Mouse (Mus musculus): Measurements from ENCODE around the gene Bcl11b. TPM values are rescaled to one million over a fixed set of nuclear protein-coding genes. Genes with fewer than 3 reads are reported as not detected.

The Bcl11b gene
- total and polyA plus RNA-seq, 2 experiments from 2014 or later = 18.9 to 56.8 TPM

DNA sequence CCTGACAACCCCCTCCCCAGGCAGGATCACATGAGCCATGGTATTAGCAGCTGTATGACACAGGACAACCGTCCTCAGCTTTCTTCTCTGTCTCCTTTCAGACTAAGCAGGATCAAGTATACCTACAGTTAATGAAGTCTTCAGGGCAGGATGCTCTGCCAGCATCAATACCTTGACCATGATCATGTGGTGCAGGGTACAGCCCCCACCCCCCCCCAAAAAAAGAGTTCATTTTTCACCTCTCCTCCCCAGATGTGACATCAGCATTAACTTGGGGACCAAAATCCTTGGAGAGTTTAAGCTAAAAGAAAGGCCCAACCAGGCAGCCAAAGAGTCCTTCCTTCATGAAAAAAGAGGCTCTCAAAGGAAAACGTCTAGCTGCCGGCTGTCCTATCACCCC, 6.2 kb downstream of the Bcl11b start:
- Histone ChIP-seq H3K36me3 (ENCODE audit: insufficient read depth, low read length) (no peaks in the 10 kb centered on the region), H3K4me2 (ENCODE audit: low read depth, low read length, poor library complexity, severe bottlenecking) (peak overlapping the region; percentile 95), H3K27ac (ENCODE audit: low read depth, low read length) (peak overlapping the region; percentile 27; the same call in 1 of the 2 replicates), H3K9ac (replicated peaks; ENCODE audit: low read length, poor library complexity, severe bottlenecking) (0 out of 2 replicates have a peak overlapping the region, but pooled peaks have one; percentile 33), H3K4me1 (ENCODE audit: insufficient read depth, low read length) (peaks cover 6% of the 10 kb centered on the region; the same call in 1 of the 2 replicates), H3K4me3 (ENCODE audit: low read depth, low read length) (peak overlapping the region; percentile 81; the same call in 1 of the 2 replicates), H3K9me3 (ENCODE audit: low read length) (no peaks in the 10 kb centered on the region), H3K27me3 (ENCODE audit: insufficient read depth, low read length) (0 out of 2 replicates have a peak, but pooled peaks cover 3% of the 10 kb centered on the region)
- 30% methylated on average over 3 of the region's 3 CpGs for WGBS
- ATAC-seq (ENCODE audit: low FRiP score) = no peak
- DNase-seq (ENCODE audit: low spot score) = no peak
- no peak for TF ChIP-seq CTCF (IDR thresholded peaks at IDR 0.05)

DNA sequence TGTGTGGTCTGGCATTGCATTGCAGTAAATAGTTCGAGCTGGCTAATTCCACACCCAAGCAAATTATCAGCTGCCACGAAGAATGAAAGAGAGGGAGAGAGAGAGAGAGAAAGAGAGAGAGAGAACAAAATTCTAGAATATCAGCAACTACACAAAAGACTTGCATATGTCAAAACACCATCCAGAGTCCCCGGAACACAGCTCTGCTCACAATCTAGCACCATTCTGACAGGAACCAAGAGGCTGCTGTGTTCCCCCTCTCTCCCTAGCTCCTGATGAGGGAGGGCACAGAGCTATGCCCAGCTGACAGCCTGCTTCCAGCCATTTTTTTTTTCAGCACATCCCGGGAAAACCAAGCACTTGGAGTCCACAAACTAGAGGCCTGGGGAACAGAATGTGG, 6.6 kb downstream of the Bcl11b start:
- Histone ChIP-seq H3K36me3 (ENCODE audit: insufficient read depth, low read length) (no peaks in the 10 kb centered on the region), H3K9ac (replicated peaks; ENCODE audit: low read length, poor library complexity, severe bottlenecking) (0 out of 2 replicates have a peak overlapping the region, but pooled peaks have one; percentile 33), H3K9me3 (ENCODE audit: low read length) (no peaks in the 10 kb centered on the region), H3K4me1 (ENCODE audit: insufficient read depth, low read length) (peaks cover 6% of the 10 kb centered on the region; the same call in 1 of the 2 replicates), H3K27ac (ENCODE audit: low read depth, low read length) (peak overlapping the region; percentile 27; the same call in 1 of the 2 replicates), H3K4me3 (ENCODE audit: low read depth, low read length) (peak overlapping the region; percentile 81; the same call in 1 of the 2 replicates), H3K27me3 (ENCODE audit: insufficient read depth, low read length) (0 out of 2 replicates have a peak, but pooled peaks cover 3% of the 10 kb centered on the region), H3K4me2 (ENCODE audit: low read depth, low read length, poor library complexity, severe bottlenecking) (peak overlapping the region; percentile 95)
- 42% methylated on average over 4 of the region's 4 CpGs for WGBS
- no peak for TF ChIP-seq CTCF (IDR thresholded peaks at IDR 0.05)
- ATAC-seq (ENCODE audit: low FRiP score) (no peak), DNase-seq (ENCODE audit: low spot score) (no peak)

DNA sequence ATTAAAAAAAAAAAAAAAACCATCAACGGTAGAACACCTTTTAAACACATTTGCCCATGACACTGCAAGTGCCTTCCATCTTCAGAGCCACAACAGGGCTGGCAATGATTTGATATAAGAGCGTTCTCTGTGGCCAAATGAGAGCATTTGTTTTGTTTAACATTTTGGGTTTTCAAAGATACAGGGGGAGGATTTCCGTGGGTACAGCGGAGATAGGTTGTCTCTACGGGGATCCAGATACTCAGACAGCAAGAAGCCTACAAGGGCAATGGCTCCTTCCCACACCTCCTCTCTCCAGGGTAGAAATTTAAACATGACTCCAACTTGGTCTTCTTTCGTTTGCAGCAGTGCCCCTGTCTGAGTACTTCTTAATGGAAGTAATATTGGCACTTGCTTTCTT, 7.2 kb downstream of the Bcl11b start:
- Histone ChIP-seq H3K27ac (ENCODE audit: low read depth, low read length) (no peak overlapping the region), H3K36me3 (ENCODE audit: insufficient read depth, low read length) (no peaks in the 10 kb centered on the region), H3K4me2 (ENCODE audit: low read depth, low read length, poor library complexity, severe bottlenecking) (peak overlapping the region; percentile 95; the same call in 1 of the 2 replicates), H3K9me3 (ENCODE audit: low read length) (no peaks in the 10 kb centered on the region), H3K4me3 (ENCODE audit: low read depth, low read length) (no peak overlapping the region), H3K4me1 (ENCODE audit: insufficient read depth, low read length) (peaks cover 6% of the 10 kb centered on the region; the same call in 1 of the 2 replicates), H3K27me3 (ENCODE audit: insufficient read depth, low read length) (0 out of 2 replicates have a peak, but pooled peaks cover 3% of the 10 kb centered on the region), H3K9ac (replicated peaks; ENCODE audit: low read length, poor library complexity, severe bottlenecking) (no peak overlapping the region)
- ATAC-seq (ENCODE audit: low FRiP score) = no peak
- no peak for DNase-seq (ENCODE audit: low spot score)
- 69% methylated on average over 6 of the region's 6 CpGs for WGBS
- no peak for TF ChIP-seq CTCF (IDR thresholded peaks at IDR 0.05)

DNA sequence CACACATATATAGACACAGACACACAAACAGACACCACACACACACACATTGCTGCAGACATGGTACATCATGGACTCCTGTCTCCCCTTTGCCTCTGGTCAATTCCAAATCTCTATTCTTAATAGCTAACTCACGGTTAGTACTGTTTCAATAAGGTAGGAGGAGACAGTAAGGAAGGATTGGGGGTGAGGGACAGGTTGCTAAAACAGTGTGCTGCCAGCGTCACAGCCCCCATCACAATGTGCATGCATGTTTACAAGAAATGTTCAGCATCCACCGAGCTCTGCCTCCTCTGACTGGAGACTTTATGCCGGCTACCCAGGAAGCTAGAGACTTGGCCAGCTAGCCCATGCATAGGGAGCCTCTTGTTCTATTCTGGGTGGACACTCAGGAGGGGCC, 9.0 kb downstream of the Bcl11b start:
- no peak for TF ChIP-seq CTCF (IDR thresholded peaks at IDR 0.05)
- no peak for DNase-seq (ENCODE audit: low spot score)
- Histone ChIP-seq H3K9me3 (ENCODE audit: low read length) (no peaks in the 10 kb centered on the region), H3K27ac (ENCODE audit: low read depth, low read length) (no peak overlapping the region; the same call in 1 of the 2 replicates), H3K4me1 (ENCODE audit: insufficient read depth, low read length) (peaks cover 9% of the 10 kb centered on the region; the same call in 1 of the 2 replicates), H3K9ac (replicated peaks; ENCODE audit: low read length, poor library complexity, severe bottlenecking) (no peak overlapping the region; the same call in 1 of the 2 replicates), H3K4me3 (ENCODE audit: low read depth, low read length) (peak overlapping the region; percentile 10; the same call in 1 of the 2 replicates), H3K27me3 (ENCODE audit: insufficient read depth, low read length) (no peaks in the 10 kb centered on the region), H3K4me2 (ENCODE audit: low read depth, low read length, poor library complexity, severe bottlenecking) (peak overlapping the region; percentile 33), H3K36me3 (ENCODE audit: insufficient read depth, low read length) (no peaks in the 10 kb centered on the region)
- ATAC-seq (ENCODE audit: low FRiP score) = no peak
- WGBS = 43% methylated on average over 4 of the region's 4 CpGs

DNA sequence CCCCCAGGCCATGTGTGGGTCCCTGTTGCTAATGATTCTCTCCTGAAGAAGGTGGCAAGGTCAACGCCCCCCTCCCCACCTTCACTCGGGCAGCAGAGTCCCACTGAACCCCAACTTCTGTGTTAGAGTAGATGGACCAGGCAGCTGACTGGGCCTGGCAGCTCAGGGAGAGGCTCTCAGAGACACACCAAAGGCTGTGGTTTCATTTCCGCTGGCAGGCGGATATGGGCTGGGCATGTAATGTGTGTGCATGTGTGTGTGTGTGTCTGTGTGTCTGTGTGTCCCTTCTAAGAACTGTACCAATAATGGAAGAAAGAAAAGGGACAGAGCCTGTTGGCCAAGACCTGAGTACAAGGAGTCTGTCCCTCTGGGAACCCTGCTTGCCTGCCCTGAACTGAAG, 10.4 kb downstream of the Bcl11b start:
- no peak for TF ChIP-seq CTCF (IDR thresholded peaks at IDR 0.05)
- Histone ChIP-seq H3K36me3 (ENCODE audit: insufficient read depth, low read length) (no peaks in the 10 kb centered on the region), H3K9me3 (ENCODE audit: low read length) (no peaks in the 10 kb centered on the region), H3K4me3 (ENCODE audit: low read depth, low read length) (no peak overlapping the region), H3K4me2 (ENCODE audit: low read depth, low read length, poor library complexity, severe bottlenecking) (peak overlapping the region; percentile 15), H3K4me1 (ENCODE audit: insufficient read depth, low read length) (peaks cover 9% of the 10 kb centered on the region; the same call in 1 of the 2 replicates), H3K27me3 (ENCODE audit: insufficient read depth, low read length) (no peaks in the 10 kb centered on the region), H3K9ac (replicated peaks; ENCODE audit: low read length, poor library complexity, severe bottlenecking) (no peak overlapping the region), H3K27ac (ENCODE audit: low read depth, low read length) (peak overlapping the region; percentile 47; the same call in 1 of the 2 replicates)
- 87% methylated on average over 4 of the region's 4 CpGs for WGBS
- ATAC-seq (ENCODE audit: low FRiP score) = no peak
- no peak for DNase-seq (ENCODE audit: low spot score)

DNA sequence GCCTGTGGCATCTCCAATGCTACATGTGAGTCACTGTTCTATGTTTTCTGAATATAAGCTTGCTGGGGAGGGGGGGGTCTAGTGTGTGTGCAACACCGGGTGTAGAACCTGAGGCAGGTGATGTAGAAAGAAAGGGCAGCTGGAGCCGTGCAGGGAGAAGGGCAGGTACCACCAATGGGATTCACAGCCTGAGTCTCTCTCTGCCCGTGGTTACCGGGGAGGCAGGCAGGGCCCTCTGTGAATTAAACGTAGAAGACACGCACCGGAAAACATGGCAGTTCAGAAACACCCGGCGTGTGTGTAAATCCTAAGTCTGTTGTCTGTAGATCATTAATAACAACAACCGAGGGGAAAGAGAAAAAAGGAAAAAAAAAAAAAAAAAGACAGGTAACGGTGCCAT, 12.2 kb downstream of the Bcl11b start:
- TF ChIP-seq CTCF (IDR thresholded peaks at IDR 0.05) = no peak
- Histone ChIP-seq H3K27ac (ENCODE audit: low read depth, low read length) (no peak overlapping the region), H3K27me3 (ENCODE audit: insufficient read depth, low read length) (no peaks in the 10 kb centered on the region), H3K4me3 (ENCODE audit: low read depth, low read length) (no peak overlapping the region), H3K4me2 (ENCODE audit: low read depth, low read length, poor library complexity, severe bottlenecking) (peak overlapping the region; percentile 36), H3K4me1 (ENCODE audit: insufficient read depth, low read length) (peaks cover 9% of the 10 kb centered on the region; the same call in 1 of the 2 replicates), H3K9me3 (ENCODE audit: low read length) (no peaks in the 10 kb centered on the region), H3K9ac (replicated peaks; ENCODE audit: low read length, poor library complexity, severe bottlenecking) (no peak overlapping the region; the same call in 1 of the 2 replicates), H3K36me3 (ENCODE audit: insufficient read depth, low read length) (no peaks in the 10 kb centered on the region)
- WGBS = 48% methylated on average over 11 of the region's 11 CpGs
- ATAC-seq (ENCODE audit: low FRiP score) = no peak
- no peak for DNase-seq (ENCODE audit: low spot score)
